Mouse (Mus musculus): Measurements from ENCODE around the gene Baiap2l1.

GRCm38 (mm10) chr5:144314731-144315494, 43.0 kb downstream of the Baiap2l1 start:
- TF ChIP-seq EP300 (IDR thresholded peaks at IDR 0.05; ENCODE audit: insufficient read depth, low read depth, low read length) (no peak), POLR2A (IDR thresholded peaks at IDR 0.05; ENCODE audit: insufficient read depth, low read depth, low read length) (no peak)

Data from heart, adult 2 months (tissue).